Mouse (Mus musculus) spleen, postnatal 0 days (tissue): ENCODE data around the gene Rbms2. TPM values are rescaled to one million over a fixed set of nuclear protein-coding genes. Genes with fewer than 3 reads are reported as not detected.

Experiments used
- microRNA counts: library from miRNA; unstranded; fragments of <30 nt; microRNA quantifications from one replicate; lab custom pipeline; 2015
- polyA plus RNA-seq: library from polyadenylated mRNA; unstranded; fragments of >200 nt; fragmentation: Nextera tagmentation; extraction: Ambion mirVana; gene quantifications from 2 replicates; pipeline ENCODE4 v1.2.1, GENCODE M21; 2015

Gene Rbms2
- 7.7 and 11.5 TPM in 2 replicates for polyA plus RNA-seq

GRCm38 (mm10) chr10:128179989-128180388, at the start of gene Rbms2:
Gene Rbms2 (minus strand): TSS chr10:128180297.

DNA sequence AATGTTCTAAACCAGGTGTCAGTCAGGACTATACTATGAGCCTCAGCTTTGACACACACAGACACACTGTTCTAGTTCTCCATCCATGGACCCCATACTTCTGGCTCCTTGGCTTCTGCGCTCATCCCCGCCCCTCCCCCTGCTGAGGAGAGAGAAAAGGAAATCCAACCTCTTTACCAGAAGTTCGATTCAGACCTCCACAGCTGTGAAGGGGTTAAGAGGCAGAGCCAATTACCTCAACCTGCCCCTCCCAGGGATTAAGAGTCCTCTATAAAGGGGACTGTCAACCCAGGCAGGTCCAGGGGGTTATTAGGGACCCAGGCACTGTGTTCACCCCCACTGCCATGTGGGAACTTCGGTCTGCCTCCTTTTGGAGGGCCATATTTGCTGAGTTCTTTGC, 45.4 kb upstream of the Rbms2 start, which contains the start of gene Mip:
Gene Mip (plus strand): TSS at position 301 of the 400 bp plus-strand sequence.

GRCm38 (mm10) chr10:128211390-128212108, 31.5 kb upstream of the Rbms2 start, which contains the start of gene Spryd4:
Gene Spryd4 (minus strand): TSS chr10:128211807.

GRCm38 (mm10) chr10:128194024-128194550, 14.0 kb upstream of the Rbms2 start, which contains the start of gene Gls2:
Gene Gls2 (plus strand): TSS chr10:128194457.

GRCm38 (mm10) chr10:128091564-128092505, 88.3 kb downstream of the Rbms2 start, which contains the start of gene Baz2a:
Gene Baz2a (plus strand): TSS chr10:128091577.

DNA sequence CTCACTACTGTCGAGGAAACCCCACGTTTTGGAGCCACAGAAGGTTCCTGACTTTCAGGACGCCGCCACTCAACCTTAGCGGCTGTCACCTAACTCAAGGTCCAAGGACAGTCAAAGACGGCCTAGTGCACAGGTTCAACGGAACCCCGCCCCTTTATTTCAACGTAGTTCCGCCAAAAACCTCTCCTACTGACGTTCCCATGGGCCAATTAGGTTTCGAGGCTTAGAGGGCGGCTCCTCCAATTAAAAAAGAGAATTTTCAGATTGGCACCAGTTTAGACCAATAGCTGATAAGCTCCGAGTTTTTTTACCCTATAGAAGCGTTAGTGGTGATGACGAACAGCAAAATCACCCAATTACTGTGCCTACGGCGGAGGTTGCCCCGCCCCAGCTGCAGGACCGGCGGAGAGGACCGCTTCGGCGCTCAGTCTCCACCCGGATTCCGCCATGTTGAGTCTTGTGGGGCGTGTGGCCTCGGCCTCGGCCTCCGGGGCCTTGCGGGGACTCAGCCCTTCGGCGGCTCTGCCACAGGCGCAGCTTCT, 97.1 kb downstream of the Rbms2 start, which contains the start of gene Atp5b:
Gene Atp5b (plus strand): TSS at position 394 of the 542 bp plus-strand sequence.

MicroRNAs encoded within 50 kb of the gene (microRNA counts, 519-probe panel; counts per million panel counts)
- 88.3 counts per million for microRNA mmu-miR-677 (lab: Ali Mortazavi, UCI)

Other genes starting within 250 kb of the Rbms2 start
- gene Hsd17b6, start 172.7 kb downstream of the Rbms2 start, polyA plus RNA-seq, result not detected in 2 replicates
- 74.6 and 83.5 TPM in 2 replicates for gene Prim1, start 165.1 kb downstream of the Rbms2 start, polyA plus RNA-seq
- gene Naca, start 144.7 kb downstream of the Rbms2 start, polyA plus RNA-seq, result 537 and 542 TPM in 2 replicates
- 268 and 285 TPM in 2 replicates for gene Ptges3, start 121.3 kb downstream of the Rbms2 start, polyA plus RNA-seq
- gene Atp5b, start 97.0 kb downstream of the Rbms2 start, polyA plus RNA-seq, result 1,326 and 1,411 TPM in 2 replicates
- gene Baz2a, start 88.7 kb downstream of the Rbms2 start, polyA plus RNA-seq, result 8.9 and 9.9 TPM in 2 replicates
- 0.90 and 1.2 TPM in 2 replicates for gene Gls2, start 14.2 kb upstream of the Rbms2 start, polyA plus RNA-seq
- 14.5 and 15.6 TPM in 2 replicates for gene Spryd4, start 31.5 kb upstream of the Rbms2 start, polyA plus RNA-seq
- not detected in 2 replicates for gene Mip, start 45.5 kb upstream of the Rbms2 start, polyA plus RNA-seq
- 41.5 and 42.0 TPM in 2 replicates for gene Timeless, start 51.8 kb upstream of the Rbms2 start, polyA plus RNA-seq
- 0.27 and 0.45 TPM in 2 replicates for gene Apon, start 73.8 kb upstream of the Rbms2 start, polyA plus RNA-seq
- gene Apof, start 88.4 kb upstream of the Rbms2 start, polyA plus RNA-seq, result 0.53 and 0.72 TPM in 2 replicates
- 10.4 and 11.9 TPM in 2 replicates for gene Stat2, start 90.3 kb upstream of the Rbms2 start, polyA plus RNA-seq
- 0.16 TPM in 1 of 2 replicates, not detected in the other for gene Il23a, start 118.5 kb upstream of the Rbms2 start, polyA plus RNA-seq
- 16.4 and 18.3 TPM in 2 replicates for gene Pan2, start 123.0 kb upstream of the Rbms2 start, polyA plus RNA-seq
- gene Cnpy2, start 142.2 kb upstream of the Rbms2 start, polyA plus RNA-seq, result 115 and 130 TPM in 2 replicates
- 101 and 112 TPM in 2 replicates for gene Cs, start 157.4 kb upstream of the Rbms2 start, polyA plus RNA-seq
- gene Coq10a, start 188.7 kb upstream of the Rbms2 start, polyA plus RNA-seq, result 9.0 and 9.1 TPM in 2 replicates
- 6.4 and 6.5 TPM in 2 replicates for gene Ankrd52, start 196.8 kb upstream of the Rbms2 start, polyA plus RNA-seq
- gene Slc39a5, start 220.9 kb upstream of the Rbms2 start, polyA plus RNA-seq, result 0.08 and 0.12 TPM in 2 replicates
- 48.7 and 52.0 TPM in 2 replicates for gene Nabp2, start 231.2 kb upstream of the Rbms2 start, polyA plus RNA-seq
- gene Rnf41, start 231.4 kb upstream of the Rbms2 start, polyA plus RNA-seq, result 13.7 and 17.6 TPM in 2 replicates